Mouse (Mus musculus): ENCODE measurements around the gene Oprm1. TPM values are rescaled to one million over a fixed set of nuclear protein-coding genes. Genes with fewer than 3 reads are reported as not detected.

Oprm1 gene
- total RNA-seq, 2 experiments from 2014 or later = 4.9 to 5.8 TPM

DNA sequence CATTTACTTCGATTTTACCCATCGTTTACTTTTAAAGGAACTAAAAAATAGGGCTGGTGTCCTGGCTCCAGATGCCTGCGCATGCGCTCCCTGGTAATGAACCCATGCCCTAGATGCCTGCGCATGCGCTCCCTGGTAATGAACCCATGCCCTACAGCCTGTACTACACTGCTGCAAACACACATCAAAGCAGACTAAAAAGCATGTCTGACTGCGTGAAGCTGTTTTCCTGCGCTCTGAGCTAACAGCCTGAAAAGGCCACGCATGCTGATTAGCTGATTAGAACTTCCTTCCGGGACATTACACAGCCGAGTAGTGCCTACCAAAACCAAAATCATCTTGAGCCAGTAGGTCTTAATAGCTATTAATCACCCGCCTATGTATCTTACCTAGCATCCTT, 277.2 kb downstream of the Oprm1 start:
- no peak for DNase-seq (ENCODE audit: low spot score in 2 of 2)

DNA sequence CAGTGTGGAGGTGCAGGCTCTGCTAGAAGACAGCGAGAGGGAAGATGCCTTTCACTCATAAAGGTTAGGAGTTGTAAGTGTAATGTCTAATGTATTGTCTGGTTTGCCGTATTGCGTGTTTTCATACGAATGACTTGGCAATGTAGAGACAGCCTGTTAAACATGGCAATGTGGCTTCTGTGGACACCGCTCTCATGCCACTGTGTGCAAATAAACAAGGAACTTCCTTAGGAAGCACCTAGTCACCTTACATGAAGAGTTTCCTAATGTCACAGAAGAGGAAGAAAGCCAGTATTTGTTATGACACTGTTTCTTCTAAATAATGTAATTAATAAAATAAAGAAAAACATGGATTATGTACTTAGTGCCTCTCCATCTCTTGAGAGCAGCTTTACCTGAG, 278.9 kb downstream of the Oprm1 start:
- no peak for DNase-seq (ENCODE audit: low spot score in 2 of 2)

DNA sequence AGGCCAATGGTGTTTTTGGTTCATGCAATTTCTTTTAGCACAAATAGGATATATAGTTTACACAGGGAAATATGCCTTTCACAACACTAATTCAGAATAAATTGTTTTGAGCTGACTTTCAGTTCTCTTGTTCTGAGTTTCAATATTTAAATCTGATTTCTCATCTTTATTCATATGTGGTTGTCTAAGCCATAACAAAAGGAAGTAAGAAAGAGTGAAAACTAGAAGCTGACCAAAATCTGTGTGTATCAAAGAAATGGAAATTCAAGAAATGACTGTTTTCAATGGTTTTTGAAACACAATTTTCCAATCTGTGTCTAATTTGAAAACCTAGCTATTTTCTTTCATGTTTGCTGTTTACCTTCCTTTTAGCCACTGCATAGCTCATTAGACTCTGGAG, 282.7 kb downstream of the Oprm1 start:
- no peak for DNase-seq (ENCODE audit: low spot score in 2 of 2)

DNA sequence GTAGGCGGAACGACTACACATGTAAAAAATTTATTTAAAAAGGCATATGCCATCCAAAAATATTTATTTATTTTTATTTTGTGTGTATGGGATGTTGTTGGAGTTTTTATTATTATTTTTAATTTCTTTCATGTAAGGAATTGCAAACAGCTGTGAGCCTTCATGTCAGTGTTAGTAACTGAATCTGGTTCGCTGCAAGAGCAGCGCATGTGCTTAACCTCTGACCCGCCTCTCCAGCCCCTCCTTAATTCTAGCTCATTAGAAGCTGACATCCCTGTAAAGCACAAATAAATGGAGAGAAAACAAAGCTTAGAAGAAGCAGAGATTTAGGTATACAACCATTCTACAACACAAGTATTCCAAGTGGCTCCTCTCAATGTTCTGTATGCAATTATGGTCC, 285.6 kb downstream of the Oprm1 start:
- no peak for DNase-seq (ENCODE audit: low spot score in 2 of 2)

DNA sequence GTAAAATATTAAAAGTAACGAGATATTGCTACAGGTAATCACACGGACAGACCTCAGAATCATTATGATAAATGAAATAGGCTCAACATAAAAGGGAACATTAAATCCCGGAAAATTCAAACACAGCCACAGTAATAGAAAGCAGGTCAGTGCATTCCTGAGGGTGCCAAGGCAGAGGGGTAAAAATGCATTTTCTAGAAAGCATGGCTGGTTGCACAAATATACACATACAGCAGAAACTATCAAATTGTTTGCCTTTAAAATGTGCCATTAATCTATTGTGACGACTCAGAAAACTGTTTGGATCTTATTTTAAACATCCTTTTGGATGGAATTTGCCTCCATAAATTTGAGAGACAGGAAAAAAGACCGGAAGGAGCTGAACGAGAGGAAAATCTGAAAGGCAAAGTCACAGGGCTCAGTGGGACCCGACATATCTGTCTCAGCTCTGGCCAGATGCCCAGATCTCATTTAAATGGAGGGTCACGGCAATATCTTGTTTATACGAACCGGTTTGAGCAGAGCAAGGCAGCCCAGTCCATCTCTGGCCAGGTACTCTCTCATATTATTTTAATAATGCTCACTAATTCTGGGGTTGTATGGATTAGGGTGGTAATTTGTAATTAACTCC, 289.1 kb downstream of the Oprm1 start:
- DNase-seq (ENCODE audit: low spot score in 2 of 2) = no peak

DNA sequence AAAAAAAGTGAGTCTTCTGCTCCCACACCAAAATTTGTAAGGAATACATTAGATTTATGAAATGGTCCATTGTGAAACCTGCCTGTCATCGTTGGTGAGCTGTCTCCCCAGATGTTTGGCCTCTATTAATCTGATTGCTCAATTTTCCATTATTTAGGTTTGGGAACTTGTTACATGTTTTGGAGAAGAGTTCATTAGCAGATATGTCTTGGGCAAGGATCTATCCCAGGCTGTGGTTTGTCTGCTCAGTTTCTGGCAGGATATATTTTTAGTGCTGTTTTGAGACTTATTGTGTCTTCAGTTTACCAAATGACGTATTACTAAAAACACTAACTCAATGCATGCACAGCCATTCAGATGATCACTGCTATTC, 289.6 kb downstream of the Oprm1 start:
- DNase-seq (ENCODE audit: low spot score in 2 of 2) = no peak

DNA sequence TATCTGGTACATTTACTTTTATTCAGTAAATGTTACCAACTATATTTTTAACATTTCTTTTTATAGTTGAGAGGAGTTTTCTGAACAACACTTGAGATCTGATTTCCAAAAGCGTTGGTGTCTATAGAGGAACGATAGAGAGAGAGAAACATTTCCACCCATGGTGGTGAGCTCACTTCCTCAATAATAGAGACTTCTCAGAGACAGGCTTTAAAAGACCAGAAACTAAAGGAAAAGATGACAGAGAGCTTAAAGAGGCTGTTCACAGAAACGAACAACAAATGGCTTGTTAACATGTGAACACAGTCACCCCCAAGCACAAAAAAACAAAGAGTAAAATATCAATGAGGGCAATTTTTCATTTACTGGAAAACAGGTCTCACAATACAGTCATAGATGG, 291.6 kb downstream of the Oprm1 start:
- DNase-seq (ENCODE audit: low spot score in 2 of 2) = no peak

DNA sequence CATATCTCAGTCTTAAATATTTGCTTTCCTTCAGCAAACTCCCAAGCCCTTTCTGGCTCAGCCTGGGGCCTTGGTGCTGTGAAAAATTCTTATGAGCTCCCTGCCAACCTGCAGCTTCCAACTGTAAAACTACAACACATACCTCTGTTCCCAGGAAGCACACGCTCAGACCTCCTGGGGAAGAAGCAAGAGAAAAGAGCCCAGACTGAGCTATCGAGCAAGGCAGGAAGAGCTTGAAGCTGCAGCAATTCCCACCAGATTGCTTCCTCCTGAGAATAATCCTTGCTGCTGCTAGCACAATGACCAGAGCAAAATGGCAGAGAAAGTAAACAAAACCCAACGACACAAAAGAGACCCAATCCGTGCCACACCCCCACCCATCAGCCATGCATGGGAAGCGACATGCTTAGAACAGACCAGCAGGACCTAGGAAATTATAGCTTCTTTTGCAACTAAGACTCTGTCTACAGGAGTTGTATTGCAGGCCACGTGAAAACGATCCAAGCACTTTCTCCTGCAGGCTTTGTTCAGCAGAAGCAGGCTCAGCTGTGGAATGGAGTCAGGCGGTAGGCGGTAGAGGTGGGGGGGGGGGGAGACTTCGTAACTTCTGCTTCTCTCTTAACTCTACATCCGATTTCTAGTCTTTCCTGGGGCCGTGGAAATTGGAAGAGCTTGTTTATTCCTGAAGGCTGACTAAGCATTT, 294.2 kb downstream of the Oprm1 start, which contains the start of gene Ipcef1:
Gene Ipcef1, minus strand, starts transcription at position 164 of the 703 bp plus-strand sequence.
- no peak for DNase-seq (ENCODE audit: low spot score in 2 of 2)

DNA sequence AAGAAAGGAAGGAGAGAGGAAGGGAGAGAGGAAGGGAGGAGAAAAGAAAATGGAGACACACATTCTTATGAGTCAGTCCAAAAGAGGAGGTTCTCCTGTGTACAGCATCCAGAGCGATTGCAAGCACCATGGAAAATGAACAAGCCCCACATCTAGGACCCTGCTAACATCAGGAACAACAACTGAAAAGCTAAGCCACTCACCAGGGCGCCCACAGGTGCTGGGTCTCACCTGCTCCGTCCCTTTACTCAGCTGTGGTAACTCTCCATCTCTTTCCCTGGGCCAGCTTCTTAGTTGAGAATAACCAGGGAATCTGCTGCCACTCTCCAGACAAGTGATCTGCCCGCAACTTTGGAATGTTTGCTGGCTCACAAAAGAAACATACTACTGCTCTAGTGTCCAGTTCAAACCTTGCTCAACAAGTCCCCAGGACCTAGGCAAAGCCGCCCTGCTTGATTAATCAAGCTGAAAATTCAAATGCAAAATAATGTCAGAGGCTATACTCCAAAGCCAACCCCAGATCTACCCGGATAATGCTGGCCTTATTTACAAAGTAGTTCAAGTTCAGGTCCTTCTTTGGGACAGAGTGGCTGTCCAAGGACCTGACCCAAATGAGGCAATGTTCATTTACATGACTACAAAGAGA, 296.4 kb downstream of the Oprm1 start:
- DNase-seq (ENCODE audit: low spot score in 2 of 2) = no peak

DNA sequence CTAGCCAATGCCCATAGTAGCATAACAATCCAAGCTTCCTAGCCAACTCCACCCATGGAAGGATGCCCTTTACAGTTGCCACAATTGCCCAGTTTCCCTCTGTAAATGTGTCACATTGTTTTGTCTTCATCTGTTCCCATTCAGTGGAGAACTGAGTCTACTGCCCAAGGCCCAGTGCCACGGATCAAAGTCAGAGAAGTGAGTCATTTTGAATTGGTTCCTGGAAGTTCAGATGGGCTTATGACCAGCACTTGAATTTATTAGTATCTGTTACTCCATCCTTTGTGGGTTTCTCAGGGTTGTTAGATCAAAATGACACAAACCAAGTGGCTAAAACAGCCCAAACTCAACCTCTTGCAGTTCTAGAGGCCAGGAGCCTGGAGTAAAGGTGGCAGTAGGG, 299.2 kb downstream of the Oprm1 start:
- DNase-seq (ENCODE audit: low spot score in 2 of 2) = no peak

DNA sequence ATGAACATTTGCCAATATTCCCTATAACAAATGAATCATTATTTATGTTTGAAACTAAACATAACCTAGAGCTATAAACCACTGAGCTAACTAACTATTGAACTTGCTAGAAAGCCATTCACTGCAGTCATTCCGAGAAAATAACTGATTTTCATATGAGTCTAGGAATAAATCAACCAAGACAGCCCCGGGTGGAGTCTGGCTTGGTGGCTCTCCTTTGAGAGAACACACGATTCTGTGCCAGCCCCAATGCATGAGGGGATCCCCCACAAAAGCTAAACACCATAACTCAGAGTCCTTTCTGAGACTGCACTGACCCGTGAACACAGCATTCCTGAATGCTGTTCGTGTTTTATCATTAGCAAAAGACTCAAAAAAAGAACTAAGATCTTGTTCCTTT, 302.0 kb downstream of the Oprm1 start:
- no peak for DNase-seq (ENCODE audit: low spot score in 2 of 2)

DNA sequence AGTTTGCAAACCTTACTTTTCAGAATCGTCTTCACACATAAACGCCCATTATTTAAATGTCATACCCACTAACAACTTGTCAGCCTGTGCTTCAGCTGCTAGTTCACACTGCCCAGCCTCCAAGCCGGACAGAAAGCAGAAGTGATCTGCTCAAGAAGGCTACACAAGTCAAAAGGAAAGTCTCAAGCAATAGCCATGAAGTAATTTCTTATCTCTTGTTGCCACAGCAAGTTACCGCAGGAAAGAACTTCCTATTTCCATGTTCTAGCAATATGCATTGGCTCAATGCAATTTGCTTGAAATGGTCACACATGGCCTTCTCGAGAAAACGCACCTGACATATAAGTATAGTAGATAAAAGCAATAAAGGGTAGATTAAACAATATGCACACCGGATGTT, 304.7 kb downstream of the Oprm1 start:
- no peak for DNase-seq (ENCODE audit: low spot score in 2 of 2)

DNA sequence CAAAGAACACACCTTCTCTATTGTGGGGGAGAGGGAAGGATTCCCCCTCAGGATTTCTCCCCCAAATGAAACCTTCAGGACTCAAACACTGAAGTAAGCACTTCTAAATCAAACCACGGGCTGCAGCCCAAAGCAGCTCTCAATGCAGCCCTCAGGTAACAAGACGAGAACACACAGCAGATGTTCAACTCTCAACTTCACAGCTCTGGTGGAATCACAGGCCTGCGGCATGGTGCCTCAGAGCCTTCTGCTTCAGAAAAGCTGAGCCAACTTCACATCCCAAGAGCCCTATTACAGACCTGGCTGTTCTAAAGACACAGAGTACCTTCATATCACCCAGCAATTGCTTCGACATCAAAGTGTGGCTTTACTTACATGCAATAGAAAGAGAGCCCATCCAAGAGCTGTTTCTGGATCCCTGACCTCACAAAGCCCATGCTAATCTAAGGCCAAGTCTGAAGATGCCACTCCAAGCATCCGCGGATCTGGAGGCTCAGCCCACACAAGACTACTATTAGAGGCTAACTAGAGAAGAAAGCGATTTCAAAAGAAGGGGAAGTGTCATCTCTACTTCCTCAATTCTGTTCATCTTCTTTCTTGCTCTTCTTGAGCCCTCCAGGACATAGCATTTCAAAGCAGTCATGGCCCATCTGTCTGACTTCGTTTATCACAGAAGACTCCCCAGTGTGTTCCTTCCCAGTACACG, 305.6 kb downstream of the Oprm1 start:
- no peak for DNase-seq (ENCODE audit: low spot score in 2 of 2)

DNA sequence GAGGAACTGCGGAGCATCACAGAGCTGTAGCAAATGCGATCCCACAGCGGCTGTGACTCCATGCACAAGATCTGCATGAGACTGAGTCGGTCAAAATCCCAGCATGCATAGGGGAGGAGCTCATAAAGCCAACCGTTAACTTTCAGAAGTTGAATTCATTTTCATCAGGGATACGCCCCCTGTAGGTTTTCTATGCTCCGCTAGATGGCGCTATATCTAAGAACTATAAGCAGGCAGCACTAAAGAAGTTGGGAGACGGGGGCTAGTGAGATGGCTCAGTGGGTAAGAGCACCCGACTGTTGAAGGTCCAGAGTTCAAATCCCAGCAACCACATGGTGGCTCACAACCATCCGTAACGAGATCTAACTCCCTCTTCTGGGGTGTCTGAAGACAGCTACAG, 310.3 kb downstream of the Oprm1 start:
- no peak for DNase-seq (ENCODE audit: low spot score in 2 of 2)

DNA sequence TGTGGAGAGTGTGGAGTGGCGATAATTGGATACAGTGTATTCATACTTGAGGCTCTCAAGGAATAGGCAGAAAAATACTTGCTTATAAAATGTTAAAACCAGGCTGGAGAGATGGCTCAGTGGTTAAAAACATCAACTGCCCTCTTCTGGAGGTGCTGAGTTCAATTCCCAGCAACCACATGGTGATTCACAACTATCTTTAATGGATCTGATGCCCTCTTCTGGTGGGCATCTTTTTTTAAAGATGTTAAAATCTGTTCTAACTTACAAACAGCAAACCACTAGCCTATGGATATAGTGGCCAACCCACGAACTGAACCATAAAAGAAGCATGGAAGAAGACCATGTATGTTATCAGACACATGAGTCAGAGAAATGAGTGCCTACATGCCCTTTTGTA, 310.8 kb downstream of the Oprm1 start:
- no peak for DNase-seq (ENCODE audit: low spot score in 2 of 2)

DNA sequence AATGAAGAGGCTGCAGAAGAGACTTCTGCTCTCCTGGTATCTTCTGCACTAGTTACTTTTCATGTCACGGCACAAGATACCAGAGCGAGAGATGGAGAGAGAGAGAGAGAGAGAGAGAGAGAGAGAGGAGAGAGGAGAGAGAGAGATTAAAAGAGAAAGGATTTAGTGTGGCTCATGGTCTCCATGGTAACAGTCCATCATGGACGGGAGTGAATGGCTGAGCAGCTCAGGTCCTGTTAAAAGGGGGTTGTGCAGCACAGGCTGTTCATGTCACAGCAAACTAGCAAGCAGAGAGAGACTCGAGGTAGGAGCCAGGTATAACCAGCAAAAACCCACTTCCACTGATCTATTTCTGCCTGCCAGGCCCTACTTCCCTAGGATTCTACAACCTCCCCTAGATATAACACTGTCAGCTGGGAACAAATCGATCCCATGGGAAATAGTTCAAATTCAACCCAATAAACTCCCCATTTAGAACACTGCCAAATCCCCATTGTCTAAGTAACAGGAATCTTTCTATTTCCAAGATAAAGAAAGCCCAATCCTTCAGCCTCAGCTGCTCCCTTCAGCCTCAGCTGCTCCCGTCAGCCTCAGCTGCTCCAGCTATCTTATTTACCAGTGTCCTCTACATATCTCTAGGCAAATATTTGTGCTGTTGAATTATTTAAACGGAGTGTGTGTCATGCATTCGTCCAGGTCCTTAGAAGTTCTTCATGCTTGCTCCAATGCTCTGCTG, 312.0 kb downstream of the Oprm1 start:
- DNase-seq (ENCODE audit: low spot score in 2 of 2) = no peak

DNA sequence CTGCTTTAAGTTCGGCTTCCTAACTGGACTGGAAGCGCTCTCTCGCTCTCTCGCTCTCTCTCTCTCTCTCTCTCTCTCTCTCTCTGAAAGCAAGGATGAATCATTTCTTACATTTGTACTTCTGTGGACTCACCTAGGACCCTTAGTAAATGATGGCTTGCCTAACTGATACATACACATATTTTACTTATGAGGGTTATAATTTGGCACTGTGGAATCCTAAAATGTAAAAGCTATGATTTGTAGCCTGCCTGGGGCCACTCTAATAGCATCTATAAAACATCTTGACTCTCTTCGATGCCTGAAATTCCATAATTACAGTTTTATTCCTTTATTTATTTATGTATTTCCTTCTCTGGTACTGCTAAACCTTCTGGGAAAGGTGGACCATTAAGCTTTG, 312.6 kb downstream of the Oprm1 start:
- DNase-seq (ENCODE audit: low spot score in 2 of 2) = no peak

DNA sequence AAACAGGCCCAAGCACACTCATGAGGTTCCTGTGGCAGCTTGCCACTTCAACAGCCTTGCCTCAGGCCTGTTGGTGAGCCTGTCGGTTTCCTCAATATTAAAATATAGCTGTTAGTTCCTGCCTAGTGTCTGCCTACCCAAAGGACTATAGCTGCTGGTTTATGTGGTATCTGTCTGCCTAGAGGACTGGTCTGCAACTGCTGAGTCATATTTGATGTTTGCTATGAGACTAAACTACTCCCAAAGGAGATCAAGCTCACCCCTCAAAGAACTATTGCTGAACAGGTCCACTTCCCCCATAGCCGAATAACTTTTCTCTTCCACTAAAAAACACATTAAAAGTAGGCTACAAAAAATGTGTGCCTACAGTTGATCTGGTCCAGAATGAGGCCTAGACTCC, 315.9 kb downstream of the Oprm1 start:
- DNase-seq (ENCODE audit: low spot score in 2 of 2) = no peak

DNA sequence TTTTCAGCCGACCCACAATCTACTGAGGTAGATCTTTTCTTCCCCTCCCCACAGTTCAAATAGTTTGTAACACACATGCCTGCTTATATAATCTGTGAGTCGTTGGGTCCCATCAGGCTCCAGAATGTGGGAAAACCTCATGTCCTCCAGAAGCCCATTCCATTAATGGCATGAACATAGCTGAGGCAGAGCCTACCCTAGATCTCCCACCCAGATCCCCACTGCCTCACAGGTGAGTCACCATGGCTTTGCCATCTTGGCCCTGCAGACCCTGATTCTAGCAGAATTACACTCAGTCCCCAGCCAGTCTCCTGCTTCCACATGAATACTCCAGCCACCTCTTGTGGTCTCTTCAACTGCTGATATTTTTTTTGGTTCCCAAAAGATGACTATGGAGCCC, 317.4 kb downstream of the Oprm1 start:
- DNase-seq (ENCODE audit: low spot score in 2 of 2) = no peak

DNA sequence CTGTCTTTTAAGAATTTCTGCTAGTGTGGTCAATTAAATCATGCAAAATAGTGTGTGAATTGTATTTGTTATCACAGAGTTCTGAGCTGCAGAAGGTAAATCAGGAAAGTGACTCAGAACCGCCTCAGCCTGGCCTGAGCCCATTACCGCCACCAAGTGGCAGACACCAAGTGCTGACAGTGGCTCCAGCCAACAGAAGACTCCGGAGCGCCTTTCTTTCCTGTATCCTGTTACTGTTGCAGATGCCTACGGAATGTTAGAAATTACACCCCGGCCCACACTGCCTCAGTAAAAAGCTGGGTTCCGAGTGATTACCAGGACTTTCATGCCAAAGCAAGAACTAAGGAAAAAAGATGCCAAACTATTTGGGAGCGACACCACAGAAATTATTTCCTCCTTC, 317.9 kb downstream of the Oprm1 start:
- peak; percentile 78 to 89 for DNase-seq (ENCODE audit: low spot score in 2 of 2)

DNA sequence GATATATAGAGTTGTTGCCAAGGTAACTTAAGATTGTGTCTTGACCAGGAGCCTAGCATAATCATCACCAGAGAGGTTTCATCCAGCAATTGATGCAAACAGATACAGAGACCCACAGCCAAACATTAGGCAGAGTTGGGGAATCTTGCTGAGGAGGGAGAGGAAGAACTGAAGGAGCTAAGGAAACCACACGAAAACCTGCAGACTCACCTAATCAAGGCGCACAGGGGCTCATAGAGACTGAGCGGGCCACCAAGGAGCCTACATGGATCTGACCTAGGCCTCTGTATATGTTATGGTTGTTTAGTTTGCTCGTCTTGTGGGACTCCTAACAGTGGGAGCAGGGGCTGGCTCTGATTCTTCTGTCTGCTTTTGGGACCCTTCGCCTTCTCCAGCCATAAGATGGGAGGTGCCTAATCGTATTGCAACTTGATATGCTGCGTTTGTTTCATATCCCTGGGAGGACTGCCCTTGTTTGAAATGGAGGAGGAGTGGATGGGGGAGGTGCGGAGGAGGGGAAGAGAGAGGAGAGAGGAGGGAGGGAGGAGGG, 318.4 kb downstream of the Oprm1 start:
- no peak for DNase-seq (ENCODE audit: low spot score in 2 of 2)
